Mouse (Mus musculus): Measurements from ENCODE around the gene Usp29.
A peak's percentile ranks its signal among the peaks of the same experiment; 100 is the strongest.
"Not testable (repeated sequence)": the region's sequence is repeated elsewhere in the genome, so short reads cannot be mapped to it uniquely, and the experiment has no call there.

The Usp29 gene

GRCm38 (mm10) chr7:6923515-6923914 is 193.1 kb downstream of the Usp29 start:
- DNase-seq (ENCODE audit: low read depth, low spot score), result no peak

DNA sequence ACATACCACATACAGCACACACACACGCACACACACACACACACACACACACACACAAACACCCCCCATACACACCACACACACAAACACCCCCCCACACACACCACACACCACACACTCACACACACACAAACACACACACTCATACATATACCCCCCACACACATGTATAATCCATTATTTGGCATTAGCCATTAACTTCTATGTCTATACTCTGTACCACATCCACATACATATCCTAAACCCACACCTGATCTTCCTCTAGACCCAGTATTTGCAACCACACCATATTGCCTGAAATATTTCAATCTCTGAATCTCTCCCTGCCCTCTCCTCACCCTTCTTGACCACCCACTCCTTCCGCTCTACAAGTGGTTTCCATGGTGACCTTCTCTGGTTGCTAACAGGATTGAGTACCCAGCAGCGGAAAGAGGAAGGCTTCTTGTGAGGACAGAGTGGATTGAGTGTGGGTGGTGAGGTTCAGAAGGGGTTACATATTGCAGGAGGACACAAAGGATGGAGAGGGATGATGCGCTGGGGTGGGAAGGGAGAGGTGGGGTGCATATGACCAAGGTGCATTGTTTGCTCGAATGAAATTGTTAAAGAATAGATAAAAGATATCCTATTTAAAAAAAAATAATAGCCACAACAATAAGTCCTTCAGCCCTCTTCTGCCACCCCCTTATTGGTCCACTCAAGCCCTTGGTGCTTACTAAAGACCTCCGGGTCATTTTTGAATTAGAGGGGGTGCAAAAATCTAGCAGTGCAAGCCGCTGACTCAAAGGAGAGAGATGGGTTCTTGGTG is 195.8 kb downstream of the Usp29 start:
- DNase-seq (ENCODE audit: low read depth, low spot score), result no peak

DNA sequence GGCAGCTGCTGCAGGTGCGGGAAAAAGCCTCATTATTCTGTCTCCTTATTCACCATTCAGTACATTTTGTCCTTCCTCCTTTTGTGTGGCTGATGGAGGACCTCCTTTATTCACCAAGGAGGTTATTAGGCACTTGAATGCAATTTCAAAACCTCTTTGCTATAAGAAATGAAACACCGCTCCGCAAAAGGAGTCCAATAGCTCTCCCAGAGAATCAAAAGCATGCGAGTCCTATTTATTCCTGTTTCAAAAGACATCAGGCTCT is 196.3 kb downstream of the Usp29 start:
- no peak for DNase-seq (ENCODE audit: low read depth, low spot score)

DNA sequence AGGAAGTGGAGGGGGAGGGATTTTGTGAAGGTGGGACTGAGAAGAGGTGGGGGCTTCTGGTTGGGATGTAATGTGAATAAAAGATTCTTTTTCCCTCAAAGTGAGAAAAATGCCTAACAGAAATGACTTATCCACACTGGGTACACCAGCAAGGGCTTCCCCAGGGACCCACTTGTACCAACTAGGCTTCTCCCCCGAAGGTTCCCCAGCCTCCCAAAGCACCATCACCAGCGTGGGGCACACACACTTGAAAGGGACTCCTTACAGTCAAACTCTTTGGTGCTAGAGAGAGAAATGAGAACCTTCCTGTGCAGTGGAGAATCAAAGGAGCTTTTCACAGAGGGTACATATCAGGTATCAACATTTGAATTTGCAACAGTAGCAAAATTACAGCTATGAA is 198.9 kb downstream of the Usp29 start:
- no peak for DNase-seq (ENCODE audit: low read depth, low spot score)

DNA sequence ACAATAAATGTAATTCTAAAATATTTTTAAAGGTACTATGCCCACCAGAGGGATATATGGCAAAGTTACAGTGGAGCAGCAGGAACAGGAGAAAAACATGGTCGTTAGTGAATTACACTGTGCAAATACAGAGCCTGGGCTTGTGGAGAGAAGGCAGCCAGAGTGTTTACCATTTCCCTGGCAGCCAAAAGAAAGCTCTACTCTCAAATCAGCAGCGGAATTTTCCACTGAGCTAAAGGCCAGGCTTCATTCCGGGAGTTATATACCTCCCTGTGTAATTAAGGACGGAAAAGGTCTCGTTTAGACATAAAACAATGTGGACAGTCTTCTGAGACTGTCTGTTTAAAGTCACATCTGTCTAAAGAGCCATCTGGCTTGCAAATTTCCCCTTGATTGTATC is 204.4 kb downstream of the Usp29 start:
- no peak for DNase-seq (ENCODE audit: low read depth, low spot score)

DNA sequence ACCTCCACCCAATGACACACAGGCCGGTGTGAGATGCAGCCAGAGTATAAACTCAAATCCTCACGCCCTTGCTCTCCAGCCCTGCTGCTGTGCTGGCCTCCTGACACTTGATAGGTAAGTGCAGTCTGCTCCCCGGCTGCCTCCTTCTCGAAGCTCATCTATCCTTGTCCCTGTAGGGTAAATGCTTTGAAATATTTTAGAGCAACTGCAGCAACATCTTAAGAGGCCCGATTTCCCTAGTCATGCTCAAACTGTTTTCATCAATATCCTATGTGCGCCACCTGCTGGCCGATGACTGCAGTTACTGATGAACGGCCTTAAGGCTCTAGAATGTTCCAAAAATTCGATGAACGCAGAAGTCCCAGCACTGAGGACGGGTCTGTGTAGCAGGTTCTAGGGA is 206.7 kb downstream of the Usp29 start:
- DNase-seq (ENCODE audit: low read depth, low spot score), result peak; percentile 59

GRCm38 (mm10) chr7:6940761-6941231 is 210.4 kb downstream of the Usp29 start:
- DNase-seq (ENCODE audit: low read depth, low spot score), result peak; percentile 6

DNA sequence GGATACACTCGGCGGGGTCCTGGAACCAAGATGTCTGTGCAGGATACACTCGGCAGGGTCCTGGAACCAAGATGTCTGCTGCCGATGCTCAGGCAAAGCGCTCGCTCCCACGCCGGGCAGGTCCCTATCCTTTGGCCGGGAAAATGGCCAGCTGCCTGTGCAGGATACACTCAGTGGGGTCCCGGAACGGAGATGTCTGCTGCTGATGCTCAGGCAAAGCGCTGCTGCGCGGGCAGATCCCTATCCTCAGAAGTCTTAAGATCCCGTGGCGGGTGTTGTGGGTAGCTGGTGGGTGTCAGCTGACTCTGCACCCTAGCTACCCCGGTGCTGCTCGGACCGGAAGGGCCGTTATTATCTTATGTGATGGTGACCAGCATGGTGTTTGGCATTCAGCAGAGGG is 217.7 kb downstream of the Usp29 start:
- DNase-seq (ENCODE audit: low read depth, low spot score), result not testable (repeated sequence)

DNA sequence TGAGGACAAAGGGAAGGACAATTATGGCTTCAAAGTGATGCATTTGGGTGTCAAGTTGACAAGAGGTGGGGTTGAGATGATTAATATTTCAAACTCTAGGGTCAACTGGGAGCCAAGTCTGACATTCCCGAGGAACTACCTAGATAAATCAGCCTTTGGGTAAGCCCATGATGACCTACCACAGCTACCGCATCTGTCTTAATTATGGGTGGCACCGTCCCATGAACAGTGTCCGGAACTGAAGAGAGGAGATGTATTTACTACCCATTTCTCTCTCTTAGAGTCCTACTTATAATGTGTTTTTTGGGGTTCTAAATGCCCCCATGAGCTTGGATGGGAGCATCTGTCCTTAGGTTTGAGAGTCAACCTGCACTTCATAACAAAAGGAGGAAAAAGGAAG is 226.2 kb downstream of the Usp29 start:
- DNase-seq (ENCODE audit: low read depth, low spot score), result no peak

DNA sequence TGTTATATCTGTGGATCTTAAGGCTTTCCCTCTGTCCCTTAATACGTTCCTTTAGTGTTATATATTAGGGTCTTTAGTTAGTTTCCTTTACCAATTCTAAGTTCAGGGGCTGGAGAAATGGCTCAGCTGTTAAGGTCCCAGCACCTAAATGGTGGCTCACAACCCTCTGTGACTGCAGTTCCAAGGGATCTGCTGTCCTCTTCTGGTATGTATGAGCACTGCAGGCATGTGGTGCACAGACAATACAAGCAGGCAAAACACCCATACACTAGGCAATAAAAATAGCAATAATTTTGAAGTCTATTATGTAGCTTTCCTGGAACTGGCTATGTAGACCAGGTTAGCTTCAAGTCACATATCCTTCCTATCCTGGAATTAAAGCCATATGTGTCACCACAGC is 228.2 kb downstream of the Usp29 start:
- DNase-seq (ENCODE audit: low read depth, low spot score), result no peak

- no peak for DNase-seq (ENCODE audit: low read depth, low spot score)
Measured at GRCm38 (mm10) chr7:6973566-6973965, 243.2 kb downstream of the Usp29 start.

- no peak for DNase-seq (ENCODE audit: low read depth, low spot score)
Measured at GRCm38 (mm10) chr7:6976890-6977289, 246.5 kb downstream of the Usp29 start.

DNA sequence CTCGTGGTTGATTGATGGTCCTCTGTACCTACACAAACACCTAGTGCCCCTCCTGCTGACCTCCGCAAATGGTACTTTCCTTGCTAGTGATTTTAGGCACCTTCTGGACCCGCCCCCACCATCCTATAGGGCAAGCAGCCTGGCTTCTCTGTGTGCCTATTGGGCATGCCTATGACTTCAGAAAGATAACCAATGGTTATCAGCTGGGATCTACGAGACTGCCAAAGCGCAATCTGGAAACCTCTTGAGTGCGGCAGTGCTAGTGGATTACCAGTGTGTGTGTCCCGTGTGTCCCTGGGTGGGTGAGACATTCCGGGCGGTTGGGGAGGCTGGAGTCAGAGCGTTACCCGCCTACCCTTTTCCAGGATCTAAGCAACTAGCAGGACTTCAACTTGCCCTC is 264.9 kb downstream of the Usp29 start, which contains the start of gene Aurkc:
Gene Aurkc, plus strand, starts transcription at position 50 of the 400 bp plus-strand sequence.
- DNase-seq (ENCODE audit: low read depth, low spot score), result not testable (repeated sequence)

DNA sequence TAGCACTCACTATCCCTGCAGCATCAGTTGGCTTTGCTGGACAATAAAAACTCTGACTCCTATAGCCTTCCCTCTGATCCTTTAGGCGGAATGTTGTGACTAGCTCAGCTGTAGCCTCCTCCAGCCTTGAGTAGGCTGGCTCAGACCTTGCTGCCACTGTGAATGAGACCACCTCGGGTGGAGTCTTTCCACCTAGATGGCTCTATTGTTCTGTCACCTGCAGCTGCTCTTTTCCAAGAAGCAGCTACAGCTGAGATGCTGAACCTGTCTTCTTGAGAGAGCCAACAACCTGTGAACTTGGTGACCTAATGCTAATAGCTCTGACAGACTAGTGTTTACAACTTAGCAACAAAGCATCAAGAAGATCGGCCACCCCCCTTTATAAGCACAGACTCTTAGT is 268.5 kb downstream of the Usp29 start:
- not testable (repeated sequence) for DNase-seq (ENCODE audit: low read depth, low spot score)

GRCm38 (mm10) chr7:7005441-7005840 is 275.1 kb downstream of the Usp29 start:
- not testable (repeated sequence) for DNase-seq (ENCODE audit: low read depth, low spot score)
